ENCODE assay signal across 17 mouse cellular contexts in genomic region chr9:53450609-53451008, GRCm38 (mm10). TPM values are rescaled to one million over a fixed set of nuclear protein-coding genes. Genes with fewer than 3 reads are reported as not detected.
"Had no signal": no experiment of that assay in that cellular context is flagged by ENCODE, and none has a peak within 500 bp of the region (broad histone marks: within the 10 kb centered on the region; RNA-seq: fewer than 3 reads in every experiment).

No protein-coding gene starts in this region.

- DNase-seq: retina, postnatal 1 day; right cerebral cortex, adult 18-20 months; right cerebral cortex, postnatal 14 days; right cerebral cortex, postnatal 25 days; right cerebral cortex, postnatal 4 days; spleen, adult 18-20 months; thymus, adult 18-20 months; thymus, adult 2 months; thymus, postnatal 14 days; thymus, postnatal 25 days; thymus, postnatal 36 days; thymus, postnatal 4 days had no signal

- H3K27me3 ChIP-seq: neural tube, embryonic 13.5 days; neural tube, embryonic 15.5 days; stomach, embryonic 15.5 days had no signal

- H3K4me3 ChIP-seq: neural tube, embryonic 13.5 days; neural tube, embryonic 15.5 days; stomach, embryonic 15.5 days had no signal

- H3K9me3 ChIP-seq: neural tube, embryonic 13.5 days; neural tube, embryonic 15.5 days; stomach, embryonic 15.5 days had no signal

- H3K9ac ChIP-seq: neural tube, embryonic 13.5 days; neural tube, embryonic 15.5 days; stomach, embryonic 15.5 days had no signal

- H3K27ac ChIP-seq: neural tube, embryonic 13.5 days; neural tube, embryonic 15.5 days; stomach, embryonic 15.5 days; stomach, postnatal 0 days had no signal

- H3K4me1 ChIP-seq: neural tube, embryonic 13.5 days; neural tube, embryonic 15.5 days; stomach, embryonic 15.5 days had no signal

RNA-seq across cellular contexts. Expression of gene 4930550C14Rik, which starts 48.5 kb away (rescaled TPM):
- polyA plus RNA-seq: small intestine, adult 2 months had no signal
